11 mouse cellular contexts compared by ENCODE assay signal in genomic region chr13:5242782-5243181, GRCm38 (mm10).
"Had no signal": no experiment of that assay in that cellular context is flagged by ENCODE, and none has a peak within 500 bp of the region (broad histone marks: within the 10 kb centered on the region; RNA-seq: fewer than 3 reads in every experiment).

No protein-coding gene starts in this region.

- H3K4me3 ChIP-seq: layer of hippocampus, adult 2 months; limb, embryonic 12.5 days; liver, embryonic 13.5 days; midbrain, embryonic 12.5 days; stomach, embryonic 15.5 days had no signal

- H3K27me3 ChIP-seq: limb, embryonic 12.5 days; liver, embryonic 13.5 days; midbrain, embryonic 12.5 days; stomach, embryonic 15.5 days had no signal

- DNase-seq: kidney, postnatal 25 days; liver; liver, embryonic 13.5 days; lung, adult 18-20 months; right cerebral cortex, postnatal 14 days; thymus, postnatal 36 days had no signal

- H3K9ac ChIP-seq: limb, embryonic 12.5 days; liver, embryonic 13.5 days; midbrain, embryonic 12.5 days; stomach, embryonic 15.5 days had no signal

- H3K27ac ChIP-seq: layer of hippocampus, adult 2 months; limb, embryonic 12.5 days; liver, embryonic 13.5 days; midbrain, embryonic 12.5 days; stomach, embryonic 15.5 days had no signal

- H3K36me3 ChIP-seq: limb, embryonic 12.5 days; liver, embryonic 13.5 days; midbrain, embryonic 12.5 days; stomach, embryonic 15.5 days had no signal

- H3K9me3 ChIP-seq: limb, embryonic 12.5 days; midbrain, embryonic 12.5 days; stomach, embryonic 15.5 days had no signal

- H3K4me1 ChIP-seq: liver, embryonic 13.5 days; midbrain, embryonic 12.5 days; stomach, embryonic 15.5 days had no signal

- H3K4me2 ChIP-seq: limb, embryonic 12.5 days; liver, embryonic 13.5 days; midbrain, embryonic 12.5 days; stomach, embryonic 15.5 days had no signal

- ATAC-seq: midbrain, embryonic 16.5 days had no signal
